Mouse (Mus musculus): ENCODE measurements around the gene Muc1. TPM values are rescaled to one million over a fixed set of nuclear protein-coding genes. Genes with fewer than 3 reads are reported as not detected.

The Muc1 gene
- polyA plus RNA-seq, 1 experiment from 2014 or later = 1.7 TPM

DNA sequence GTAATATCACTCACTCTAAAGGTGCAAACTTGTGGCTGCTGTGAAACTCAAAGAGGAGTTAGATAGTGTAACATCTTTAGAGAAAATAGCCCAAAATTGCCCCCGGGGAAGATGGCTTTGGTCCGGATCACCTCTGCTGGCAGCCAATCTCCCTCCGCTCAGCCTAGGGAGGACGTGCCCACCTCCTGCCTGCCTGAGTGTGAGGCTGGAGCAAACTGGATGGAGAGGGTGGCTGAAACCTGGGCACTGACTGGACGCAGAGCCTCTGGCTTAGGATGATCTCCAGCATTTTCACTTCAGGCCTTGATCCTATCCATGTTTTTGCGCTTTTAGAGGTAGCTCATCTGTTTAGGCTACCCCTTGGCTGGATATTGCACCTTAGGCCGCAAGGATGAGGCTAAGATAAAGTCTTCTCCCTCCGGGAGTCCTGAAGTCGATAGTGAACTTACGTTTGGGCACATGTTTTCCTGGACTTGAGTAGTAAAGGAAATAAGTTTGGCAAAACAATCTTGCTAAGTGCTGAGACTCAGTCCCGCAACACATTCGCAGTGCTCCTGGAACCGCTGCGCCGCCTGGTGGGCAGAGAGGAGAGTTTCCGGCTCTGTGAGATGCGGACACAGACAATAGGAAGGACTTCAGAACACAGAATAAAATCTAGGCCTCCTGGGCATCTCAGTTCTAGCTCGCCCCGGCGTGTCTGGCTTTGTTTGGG, 52.9 kb downstream of the Muc1 start:
- Histone ChIP-seq H3K27me3 (ENCODE audit: poor library complexity, severe bottlenecking) (peaks cover 68% of the 10 kb centered on the region), H3K36me3 (replicated peaks) (no peaks in the 10 kb centered on the region), H3K27ac (peak overlapping the region; percentile 66), H3K9me3 (no peaks in the 10 kb centered on the region), H3K4me1 (peaks cover 73% of the 10 kb centered on the region), H3K4me3 (peak overlapping the region; percentile 61)
- 12% methylated on average over 20 of the region's 20 CpGs for WGBS
- peak; percentile 83 for DNase-seq (ENCODE audit: extremely low spot score, low spot score)

DNA sequence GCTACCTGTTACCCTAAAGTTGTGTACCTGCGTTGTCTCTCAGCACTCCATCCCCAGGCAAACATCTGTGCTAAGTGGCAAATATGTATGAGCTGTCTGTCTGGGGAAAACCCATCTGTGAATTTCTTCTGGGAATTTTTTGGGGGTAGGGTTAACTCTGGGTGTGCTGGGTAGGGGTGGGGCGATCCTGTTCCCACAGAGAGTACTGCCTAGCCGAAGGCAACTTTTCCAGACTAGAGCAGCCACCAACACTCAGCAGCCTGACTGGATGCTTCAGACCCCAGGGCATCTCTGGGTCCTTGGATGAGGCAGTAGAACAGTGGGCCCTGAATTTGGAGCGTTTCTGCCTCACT, 53.4 kb downstream of the Muc1 start:
- H3K9me3 ChIP-seq = no peaks in the 10 kb centered on the region
- 30% methylated on average over 4 of the region's 4 CpGs for WGBS
- no peak for DNase-seq (ENCODE audit: extremely low spot score, low spot score)
- no peak overlapping the region for H3K4me3 ChIP-seq
- peak overlapping the region; percentile 60; the same call in 1 of the 2 replicates for H3K27ac ChIP-seq
- H3K36me3 ChIP-seq (replicated peaks) = no peaks in the 10 kb centered on the region
- H3K4me1 ChIP-seq = peaks cover 73% of the 10 kb centered on the region
- peaks cover 63% of the 10 kb centered on the region for H3K27me3 ChIP-seq (ENCODE audit: poor library complexity, severe bottlenecking)

MicroRNAs within 50 kb of the gene (microRNA counts, 519-probe panel; counts per million panel counts)
- microRNA mmu-miR-92b = 4,665 counts per million, percentile 81 among the panel's probes with 10 or more counts

Small RNA genes lying within 50 kb of the gene (microRNA-seq; reads per million reads assigned to microRNA genes)
- 18,240 reads per million, percentile 98 among the genes with 10 or more reads in this experiment for gene Mir92b

Other genes with a start within 250 kb of the Muc1 start
- gene Rusc1, start 135.7 kb upstream of the Muc1 start, polyA plus RNA-seq (2016; fragmentation: Nextera tagmentation; extraction: Ambion mirVana) = 12.4 and 13.7 TPM in 2 replicates
- not detected in 2 replicates for gene Gm43738, start 128.0 kb upstream of the Muc1 start, polyA plus RNA-seq (2016; fragmentation: Nextera tagmentation; extraction: Ambion mirVana)
- gene Fdps, start 127.1 kb upstream of the Muc1 start, polyA plus RNA-seq (2016; fragmentation: Nextera tagmentation; extraction: Ambion mirVana) = 327 and 359 TPM in 2 replicates
- 4.5 and 5.6 TPM in 2 replicates for gene Pklr, start 92.9 kb upstream of the Muc1 start, polyA plus RNA-seq (2016; fragmentation: Nextera tagmentation; extraction: Ambion mirVana)
- gene Hcn3, start 68.9 kb upstream of the Muc1 start, polyA plus RNA-seq (2016; fragmentation: Nextera tagmentation; extraction: Ambion mirVana) = 4.8 and 5.5 TPM in 2 replicates
- 33.7 and 34.2 TPM in 2 replicates for gene Clk2, start 64.3 kb upstream of the Muc1 start, polyA plus RNA-seq (2016; fragmentation: Nextera tagmentation; extraction: Ambion mirVana)
- 100 and 103 TPM in 2 replicates for gene Scamp3, start 51.6 kb upstream of the Muc1 start, polyA plus RNA-seq (2016; fragmentation: Nextera tagmentation; extraction: Ambion mirVana)
- 25.1 and 25.6 TPM in 2 replicates for gene Fam189b, start 45.9 kb upstream of the Muc1 start, polyA plus RNA-seq (2016; fragmentation: Nextera tagmentation; extraction: Ambion mirVana)
- gene Gba, start 26.1 kb upstream of the Muc1 start, polyA plus RNA-seq (2016; fragmentation: Nextera tagmentation; extraction: Ambion mirVana) = 34.2 and 34.7 TPM in 2 replicates
- gene Thbs3, start 13.9 kb upstream of the Muc1 start, polyA plus RNA-seq (2016; fragmentation: Nextera tagmentation; extraction: Ambion mirVana) = 65.8 and 78.2 TPM in 2 replicates
- 227 and 242 TPM in 2 replicates for gene Mtx1, start 2.0 kb upstream of the Muc1 start, polyA plus RNA-seq (2016; fragmentation: Nextera tagmentation; extraction: Ambion mirVana)
- gene Krtcap2, start 16.9 kb downstream of the Muc1 start, polyA plus RNA-seq (2016; fragmentation: Nextera tagmentation; extraction: Ambion mirVana) = 260 and 275 TPM in 2 replicates
- gene Trim46, start 17.3 kb downstream of the Muc1 start, polyA plus RNA-seq (2016; fragmentation: Nextera tagmentation; extraction: Ambion mirVana) = 4.4 and 5.4 TPM in 2 replicates
- gene Dpm3, start 30.3 kb downstream of the Muc1 start, polyA plus RNA-seq (2016; fragmentation: Nextera tagmentation; extraction: Ambion mirVana) = 76.7 and 78.6 TPM in 2 replicates
- 25.1 and 26.0 TPM in 2 replicates for gene Slc50a1, start 41.5 kb downstream of the Muc1 start, polyA plus RNA-seq (2016; fragmentation: Nextera tagmentation; extraction: Ambion mirVana)
- 12.9 and 13.2 TPM in 2 replicates for gene Efna1, start 52.1 kb downstream of the Muc1 start, polyA plus RNA-seq (2016; fragmentation: Nextera tagmentation; extraction: Ambion mirVana)
- gene Efna3, start 93.9 kb downstream of the Muc1 start, polyA plus RNA-seq (2016; fragmentation: Nextera tagmentation; extraction: Ambion mirVana) = 3.0 and 4.0 TPM in 2 replicates
- 27.6 and 28.7 TPM in 2 replicates for gene Efna4, start 109.0 kb downstream of the Muc1 start, polyA plus RNA-seq (2016; fragmentation: Nextera tagmentation; extraction: Ambion mirVana)
- 32.1 and 39.5 TPM in 2 replicates for gene Adam15, start 120.9 kb downstream of the Muc1 start, polyA plus RNA-seq (2016; fragmentation: Nextera tagmentation; extraction: Ambion mirVana)
- gene Dcst2, start 132.9 kb downstream of the Muc1 start, polyA plus RNA-seq (2016; fragmentation: Nextera tagmentation; extraction: Ambion mirVana) = 0.06 and 0.16 TPM in 2 replicates
- 0.23 TPM in 1 of 2 replicates, not detected in the other for gene Dcst1, start 136.2 kb downstream of the Muc1 start, polyA plus RNA-seq (2016; fragmentation: Nextera tagmentation; extraction: Ambion mirVana)
- gene Zbtb7b, start 165.7 kb downstream of the Muc1 start, polyA plus RNA-seq (2016; fragmentation: Nextera tagmentation; extraction: Ambion mirVana) = 0.65 and 0.69 TPM in 2 replicates
- 0.15 and 0.23 TPM in 2 replicates for gene Lenep, start 173.7 kb downstream of the Muc1 start, polyA plus RNA-seq (2016; fragmentation: Nextera tagmentation; extraction: Ambion mirVana)
- 27.0 and 29.8 TPM in 2 replicates for gene Flad1, start 182.8 kb downstream of the Muc1 start, polyA plus RNA-seq (2016; fragmentation: Nextera tagmentation; extraction: Ambion mirVana)
- gene Cks1b, start 189.3 kb downstream of the Muc1 start, polyA plus RNA-seq (2016; fragmentation: Nextera tagmentation; extraction: Ambion mirVana) = 681 and 720 TPM in 2 replicates
- 49.4 and 53.2 TPM in 2 replicates for gene Shc1, start 189.4 kb downstream of the Muc1 start, polyA plus RNA-seq (2016; fragmentation: Nextera tagmentation; extraction: Ambion mirVana)
- gene Pygo2, start 201.2 kb downstream of the Muc1 start, polyA plus RNA-seq (2016; fragmentation: Nextera tagmentation; extraction: Ambion mirVana) = 34.9 and 40.9 TPM in 2 replicates
- gene Pbxip1, start 207.6 kb downstream of the Muc1 start, polyA plus RNA-seq (2016; fragmentation: Nextera tagmentation; extraction: Ambion mirVana) = 16.4 and 16.6 TPM in 2 replicates
- gene Pmvk, start 225.5 kb downstream of the Muc1 start, polyA plus RNA-seq (2016; fragmentation: Nextera tagmentation; extraction: Ambion mirVana) = 72.0 and 75.3 TPM in 2 replicates